Mouse (Mus musculus) hindbrain, embryonic 14.5 days (tissue): ENCODE results near the gene Vmn1r158. TPM values are rescaled to one million over a fixed set of nuclear protein-coding genes. Genes with fewer than 3 reads are reported as not detected.
"Not testable (repeated sequence)": the region's sequence is repeated elsewhere in the genome, so short reads cannot be mapped to it uniquely, and the experiment has no call there.

Source experiments
- ATAC-seq: fragments of 200-750 bp; cut with Nextera tagmentation; 2 replicates; pipeline ENCODE4 v1.8.0; 2017; ENCODE audit warnings: moderate number of reproducible peaks, mild to moderate bottlenecking, moderate TSS enrichment, moderate library complexity; ENCODE audit not compliant: low FRiP score
- DNase-seq: peaks from one replicate; pipeline ENCODE4 v3.0.0-alpha.2; 2015; ENCODE audit warnings: low spot score
- H3K27ac ChIP-seq: fragments of 300-500 bp; sonication (generic); 2 replicates; pipeline ENCODE4 v1.5.1; 2014; ENCODE audit warnings: mild to moderate bottlenecking, moderate library complexity
- H3K27me3 ChIP-seq: fragments of 300-500 bp; sonication (generic); 2 replicates; pipeline ENCODE4 v1.6.1; 2014; ENCODE audit warnings: mild to moderate bottlenecking, low read length, mixed read lengths; ENCODE audit not compliant: control insufficient read depth, insufficient read depth
- H3K36me3 ChIP-seq: fragments of 300-500 bp; sonication (generic); replicated peaks from 2 replicates; pipeline ENCODE4 v1.6.1; 2014; ENCODE audit not compliant: control insufficient read depth, insufficient read depth
- H3K4me1 ChIP-seq: fragments of 300-500 bp; sonication (generic); replicated peaks from 2 replicates; pipeline ENCODE4 v1.6.1; 2014; ENCODE audit warnings: antibody characterized with exemption, low read length, mixed read lengths; ENCODE audit not compliant: control insufficient read depth, insufficient read depth
- H3K4me2 ChIP-seq: fragments of 300-500 bp; sonication (generic); replicated peaks from 2 replicates; pipeline ENCODE4 v1.6.1; 2014; ENCODE audit warnings: mild to moderate bottlenecking, moderate library complexity
- H3K4me3 ChIP-seq: fragments of 300-500 bp; sonication (generic); replicated peaks from 2 replicates; pipeline ENCODE4 v1.5.1; 2014; ENCODE audit warnings: mild to moderate bottlenecking, low read length
- H3K9ac ChIP-seq: fragments of 300-500 bp; sonication (generic); 2 replicates; pipeline ENCODE4 v1.6.1; 2014
- H3K9me3 ChIP-seq: fragments of 300-500 bp; sonication (generic); 2 replicates; pipeline ENCODE4 v1.6.1; 2016; ENCODE audit warnings: low read length; ENCODE audit not compliant: control insufficient read depth
- whole genome bisulfite sequencing: fragments of 180-500 bp; shearing (Covaris S2); extraction: QIAGEN DNeasy Blood & Tissue Kit; methylation state at CpG from one replicate; pipeline ENCODE4 v1.1.7; 2014; 5-methylcytosine and 5-hydroxymethylcytosine counted together
- polyA plus RNA-seq: library from polyadenylated mRNA; unstranded; fragments of >200 nt; fragmentation: Nextera tagmentation; extraction: Ambion mirVana; gene quantifications from 2 replicates; pipeline ENCODE4 v1.2.1, GENCODE M21; 2014

Vmn1r158 gene
- not detected in 2 replicates for polyA plus RNA-seq

GRCm38 (mm10) chr7:22790682-22791081 is at the start of gene Vmn1r158:
Gene Vmn1r158, minus strand, starts transcription at chr7:22790782.
- not testable (repeated sequence) for H3K4me1 ChIP-seq, H3K4me2 ChIP-seq, ATAC-seq, H3K4me3 ChIP-seq, H3K9ac ChIP-seq, DNase-seq, H3K27me3 ChIP-seq, H3K9me3 ChIP-seq, H3K36me3 ChIP-seq, H3K27ac ChIP-seq
- WGBS: 44% methylated on average over 2 of the region's 2 CpGs

- WGBS: 94% methylated on average over 6 of the region's 11 CpGs
- H3K4me3 ChIP-seq, H3K9me3 ChIP-seq, H3K4me1 ChIP-seq, ATAC-seq, H3K27me3 ChIP-seq, DNase-seq, H3K36me3 ChIP-seq, H3K4me2 ChIP-seq, H3K27ac ChIP-seq, H3K9ac ChIP-seq: not testable (repeated sequence)
Measured at GRCm38 (mm10) chr7:22775981-22776380, 14.6 kb downstream of the Vmn1r158 start.

- H3K36me3 ChIP-seq, H3K9me3 ChIP-seq: not testable (repeated sequence)
- 32% methylated on average over 2 of the region's 3 CpGs for WGBS
Measured at GRCm38 (mm10) chr7:22761397-22761796, 29.2 kb downstream of the Vmn1r158 start, which contains the start of gene Vmn1r157. Gene Vmn1r157, plus strand, starts transcription at chr7:22761697.

More at GRCm38 (mm10) chr7:22761397-22761796, 29.2 kb downstream of the Vmn1r158 start, which contains the start of gene Vmn1r157:
- H3K4me3 ChIP-seq, H3K27ac ChIP-seq, H3K4me1 ChIP-seq, H3K9ac ChIP-seq, DNase-seq, H3K4me2 ChIP-seq, H3K27me3 ChIP-seq, ATAC-seq: not testable (repeated sequence)

Other genes starting within 250 kb of the Vmn1r158 start
- not detected in 2 replicates for gene Gm4201, start 225.4 kb downstream of the Vmn1r158 start, polyA plus RNA-seq
- gene Gm4565, start 202.7 kb downstream of the Vmn1r158 start, polyA plus RNA-seq: not detected in 2 replicates
- gene Vmn1r155, start 132.8 kb downstream of the Vmn1r158 start, polyA plus RNA-seq: not detected in 2 replicates
- not detected in 2 replicates for gene Gm8693, start 98.5 kb downstream of the Vmn1r158 start, polyA plus RNA-seq
- not detected in 2 replicates for gene Gm4567, start 71.1 kb downstream of the Vmn1r158 start, polyA plus RNA-seq
- gene Vmn1r157, start 29.1 kb downstream of the Vmn1r158 start, polyA plus RNA-seq: not detected in 2 replicates
- gene Vmn1r159, start 52.8 kb upstream of the Vmn1r158 start, polyA plus RNA-seq: not detected in 2 replicates
- not detected in 2 replicates for gene Vmn1r160, start 80.4 kb upstream of the Vmn1r158 start, polyA plus RNA-seq
- gene Gm4214, start 193.9 kb upstream of the Vmn1r158 start, polyA plus RNA-seq: not detected in 2 replicates
- not detected in 2 replicates for gene Gm4216, start 229.1 kb upstream of the Vmn1r158 start, polyA plus RNA-seq